Mouse (Mus musculus): Measurements from ENCODE around the gene 1700003E16Rik. TPM values are rescaled to one million over a fixed set of nuclear protein-coding genes. Genes with fewer than 3 reads are reported as not detected.

Gene 1700003E16Rik
- not detected in 2 replicates for polyA plus RNA-seq (2012; ENCODE audit: insufficient read depth, insufficient read length, missing spikeins)

- Histone ChIP-seq H3K27ac (replicated peaks; ENCODE audit: low read depth, low read length) (no peak within 1 kb of the TSS), H3K4me3 (ENCODE audit: insufficient read depth, low read depth, low read length) (peak within 1 kb of the TSS; percentile 83), H3K4me1 (ENCODE audit: control insufficient read depth, insufficient read depth, insufficient read length, low read length) (no peaks in the 10 kb centered on the region)
These were observed at the start of gene 1700003E16Rik, which contains the start of gene Wdr54 for GRCm38 (mm10) chr6:83156259-83156684. 1700003E16Rik (plus strand) TSS chr6:83156404. Wdr54 (minus strand) TSS chr6:83156397.

GRCm38 (mm10) chr6:83107566-83108400, 48.4 kb upstream of the 1700003E16Rik start:
- Histone ChIP-seq H3K27ac (replicated peaks; ENCODE audit: low read depth, low read length) (no peak overlapping the region), H3K4me1 (ENCODE audit: control insufficient read depth, insufficient read depth, insufficient read length, low read length) (peaks cover 4% of the 10 kb centered on the region), H3K4me3 (ENCODE audit: insufficient read depth, low read depth, low read length) (peak overlapping the region; percentile 89)

- Histone ChIP-seq H3K4me3 (ENCODE audit: insufficient read depth, low read depth, low read length) (peak within 1 kb of the TSS; percentile 89), H3K4me1 (ENCODE audit: control insufficient read depth, insufficient read depth, insufficient read length, low read length) (peaks cover 4% of the 10 kb centered on the region; the same call in 1 of the 2 replicates), H3K27ac (replicated peaks; ENCODE audit: low read depth, low read length) (peak within 1 kb of the TSS; percentile 92)
These were observed 47.2 kb upstream of the 1700003E16Rik start, which contains the start of gene Mrpl53 for GRCm38 (mm10) chr6:83108762-83109668. Mrpl53 (plus strand) TSS chr6:83109040.

GRCm38 (mm10) chr6:83111510-83112136, 44.6 kb upstream of the 1700003E16Rik start:
- H3K4me3 ChIP-seq (ENCODE audit: insufficient read depth, low read depth, low read length), result no peak overlapping the region
- H3K4me1 ChIP-seq (ENCODE audit: control insufficient read depth, insufficient read depth, insufficient read length, low read length), result peaks cover 7% of the 10 kb centered on the region; the same call in 1 of the 2 replicates
- no peak overlapping the region for H3K27ac ChIP-seq (replicated peaks; ENCODE audit: low read depth, low read length)

GRCm38 (mm10) chr6:83115011-83115671, 41.1 kb upstream of the 1700003E16Rik start, which contains the start of gene Mogs:
Mogs (plus strand) TSS chr6:83115496.
- Histone ChIP-seq H3K4me3 (ENCODE audit: insufficient read depth, low read depth, low read length) (peak within 1 kb of the TSS; percentile 89), H3K27ac (replicated peaks; ENCODE audit: low read depth, low read length) (peak within 1 kb of the TSS; percentile 94), H3K4me1 (ENCODE audit: control insufficient read depth, insufficient read depth, insufficient read length, low read length) (peaks cover 8% of the 10 kb centered on the region; the same call in 1 of the 2 replicates)

GRCm38 (mm10) chr6:83115682-83116372, 40.4 kb upstream of the 1700003E16Rik start:
- H3K27ac ChIP-seq (replicated peaks; ENCODE audit: low read depth, low read length), result no peak overlapping the region
- peak overlapping the region; percentile 89 for H3K4me3 ChIP-seq (ENCODE audit: insufficient read depth, low read depth, low read length)
- H3K4me1 ChIP-seq (ENCODE audit: control insufficient read depth, insufficient read depth, insufficient read length, low read length), result peaks cover 8% of the 10 kb centered on the region; the same call in 1 of the 2 replicates

- peak overlapping the region; percentile 89 for H3K4me3 ChIP-seq (ENCODE audit: insufficient read depth, low read depth, low read length)
- no peak overlapping the region for H3K27ac ChIP-seq (replicated peaks; ENCODE audit: low read depth, low read length)
- H3K4me1 ChIP-seq (ENCODE audit: control insufficient read depth, insufficient read depth, insufficient read length, low read length), result peaks cover 8% of the 10 kb centered on the region; the same call in 1 of the 2 replicates
These were observed 39.6 kb upstream of the 1700003E16Rik start for GRCm38 (mm10) chr6:83116373-83117164.

GRCm38 (mm10) chr6:83117165-83117438, 39.1 kb upstream of the 1700003E16Rik start:
- no peak overlapping the region for H3K27ac ChIP-seq (replicated peaks; ENCODE audit: low read depth, low read length)
- peaks cover 8% of the 10 kb centered on the region; the same call in 1 of the 2 replicates for H3K4me1 ChIP-seq (ENCODE audit: control insufficient read depth, insufficient read depth, insufficient read length, low read length)
- H3K4me3 ChIP-seq (ENCODE audit: insufficient read depth, low read depth, low read length), result no peak overlapping the region

- Histone ChIP-seq H3K4me3 (ENCODE audit: insufficient read depth, low read depth, low read length) (no peak overlapping the region; the same call in 1 of the 2 replicates), H3K27ac (replicated peaks; ENCODE audit: low read depth, low read length) (no peak overlapping the region), H3K4me1 (ENCODE audit: control insufficient read depth, insufficient read depth, insufficient read length, low read length) (peaks cover 8% of the 10 kb centered on the region; the same call in 1 of the 2 replicates)
These were observed 38.6 kb upstream of the 1700003E16Rik start for GRCm38 (mm10) chr6:83117616-83118015.

GRCm38 (mm10) chr6:83118369-83118768, 37.8 kb upstream of the 1700003E16Rik start:
- Histone ChIP-seq H3K4me3 (ENCODE audit: insufficient read depth, low read depth, low read length) (no peak overlapping the region), H3K27ac (replicated peaks; ENCODE audit: low read depth, low read length) (no peak overlapping the region), H3K4me1 (ENCODE audit: control insufficient read depth, insufficient read depth, insufficient read length, low read length) (peaks cover 8% of the 10 kb centered on the region; the same call in 1 of the 2 replicates)

- H3K4me3 ChIP-seq (ENCODE audit: insufficient read depth, low read depth, low read length), result no peak overlapping the region
- H3K4me1 ChIP-seq (ENCODE audit: control insufficient read depth, insufficient read depth, insufficient read length, low read length), result peaks cover 8% of the 10 kb centered on the region; the same call in 1 of the 2 replicates
- no peak overlapping the region for H3K27ac ChIP-seq (replicated peaks; ENCODE audit: low read depth, low read length)
These were observed 37.1 kb upstream of the 1700003E16Rik start for GRCm38 (mm10) chr6:83118825-83119733.

GRCm38 (mm10) chr6:83119734-83120051, 36.5 kb upstream of the 1700003E16Rik start:
- Histone ChIP-seq H3K4me3 (ENCODE audit: insufficient read depth, low read depth, low read length) (no peak overlapping the region; the same call in 1 of the 2 replicates), H3K4me1 (ENCODE audit: control insufficient read depth, insufficient read depth, insufficient read length, low read length) (peaks cover 12% of the 10 kb centered on the region; the same call in 1 of the 2 replicates)

More at GRCm38 (mm10) chr6:83119734-83120051, 36.5 kb upstream of the 1700003E16Rik start:
- H3K27ac ChIP-seq (replicated peaks; ENCODE audit: low read depth, low read length), result no peak overlapping the region
